Mouse (Mus musculus) brain, embryonic 14.5 days (tissue): ENCODE measurements around the gene Lysmd4.

Source experiments
- CTCF ChIP-seq: fragments of 200-500 bp; IDR thresholded peaks from 2 replicates; pipeline ENCODE4 v1.5.1; 2012; ENCODE audit warnings: inconsistent platforms, mild to moderate bottlenecking, moderate library complexity, borderline replicate concordance; ENCODE audit not compliant: insufficient read depth, insufficient read length; ENCODE audit errors: extremely low read depth
- POLR2A ChIP-seq: fragments of 200-500 bp; IDR thresholded peaks from 2 replicates; pipeline ENCODE4 v1.6.1; 2012; ENCODE audit warnings: mild to moderate bottlenecking, inconsistent platforms, borderline replicate concordance; ENCODE audit not compliant: poor library complexity, insufficient read depth, insufficient read length, severe bottlenecking; ENCODE audit errors: extremely low read depth

DNA sequence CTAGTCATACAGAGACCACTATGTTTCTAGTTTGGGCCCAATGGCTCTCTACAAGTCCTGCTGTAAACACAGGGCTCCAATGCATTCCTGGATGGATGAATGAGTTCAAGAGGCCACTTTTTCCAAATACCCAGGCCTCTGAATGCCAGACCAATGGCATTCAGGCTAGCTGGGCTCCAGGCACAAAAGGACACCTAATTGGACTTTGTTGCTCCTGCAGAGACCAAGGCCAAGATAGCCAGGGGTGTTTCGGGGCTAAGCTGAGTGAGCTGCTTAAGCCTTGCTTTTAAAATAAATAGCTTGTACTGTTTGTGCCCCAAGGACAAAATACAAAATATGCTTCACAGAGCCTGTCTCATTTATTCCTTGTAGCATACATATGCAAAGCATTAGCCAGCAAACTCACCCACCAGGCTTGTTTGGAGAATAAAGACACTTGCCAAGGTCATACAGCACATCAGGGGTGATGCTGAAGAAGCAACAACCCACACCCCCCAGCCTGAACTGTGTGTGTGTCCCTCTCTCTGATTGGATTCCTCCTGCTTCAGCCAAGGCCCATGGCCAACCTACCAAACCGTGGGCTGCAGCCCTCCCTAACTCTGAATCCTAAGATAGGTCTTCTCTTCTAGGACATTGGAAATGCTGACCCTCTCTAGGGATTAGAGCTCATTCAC, 48.7 kb upstream of the Lysmd4 start:
- TF ChIP-seq POLR2A (no peak), CTCF (no peak)
